Mouse (Mus musculus): ENCODE measurements around the gene Olfr213.
"Not testable (repeated sequence)": the region's sequence is repeated elsewhere in the genome, so short reads cannot be mapped to it uniquely, and the experiment has no call there.

The Olfr213 gene

GRCm38 (mm10) chr6:116538156-116538555 is at the start of gene Olfr213:
Gene Olfr213, plus strand, starts transcription at chr6:116538456.
- DNase-seq (ENCODE audit: low spot score in 2 of 2), result no peak

- no peak for DNase-seq (ENCODE audit: low spot score in 2 of 2)
Observed at GRCm38 (mm10) chr6:116488791-116489190, 49.5 kb upstream of the Olfr213 start, which contains the start of gene Olfr211. Gene Olfr211, plus strand, starts transcription at chr6:116489091.

GRCm38 (mm10) chr6:116493742-116494141 is 44.5 kb upstream of the Olfr213 start:
- DNase-seq (ENCODE audit: low spot score in 2 of 2), result no peak

- no peak for DNase-seq (ENCODE audit: low spot score in 2 of 2)
Observed at GRCm38 (mm10) chr6:116495960-116496359, 42.3 kb upstream of the Olfr213 start.

- not testable (repeated sequence) for DNase-seq (ENCODE audit: low spot score in 2 of 2)
Observed at GRCm38 (mm10) chr6:116506302-116507003, 31.8 kb upstream of the Olfr213 start, which contains the start of gene Olfr212. Gene Olfr212, plus strand, starts transcription at chr6:116506516.

- no peak for DNase-seq (ENCODE audit: low spot score in 2 of 2)
Observed at GRCm38 (mm10) chr6:116514832-116515231, 23.4 kb upstream of the Olfr213 start.

- no peak for DNase-seq (ENCODE audit: low spot score in 2 of 2)
Observed at GRCm38 (mm10) chr6:116542500-116542899, 4.2 kb downstream of the Olfr213 start.

GRCm38 (mm10) chr6:116550841-116551240 is 12.6 kb downstream of the Olfr213 start, which contains the start of gene Gm5580:
Gene Gm5580, plus strand, starts transcription at chr6:116551141.
- not testable (repeated sequence) for DNase-seq (ENCODE audit: low spot score in 2 of 2)

- DNase-seq (ENCODE audit: low spot score in 2 of 2), result no peak
Observed at GRCm38 (mm10) chr6:116553935-116554334, 15.7 kb downstream of the Olfr213 start, which contains the start of gene Olfr214. Gene Olfr214, plus strand, starts transcription at chr6:116554235.

GRCm38 (mm10) chr6:116554952-116555351 is 16.7 kb downstream of the Olfr213 start:
- no peak for DNase-seq (ENCODE audit: low spot score in 2 of 2)

GRCm38 (mm10) chr6:116569834-116570233 is 31.6 kb downstream of the Olfr213 start:
- peak in 1 of 2 experiments; percentile 14 for DNase-seq (ENCODE audit: low spot score in 2 of 2)

GRCm38 (mm10) chr6:116584095-116584494 is 45.8 kb downstream of the Olfr213 start, which contains the start of gene Olfr215:
Gene Olfr215, minus strand, starts transcription at chr6:116584195.
- no peak for DNase-seq (ENCODE audit: low spot score in 2 of 2)

Data from urinary bladder, postnatal 36 days (tissue).